Mouse (Mus musculus): Measurements from ENCODE around the gene Lingo3. TPM values are rescaled to one million over a fixed set of nuclear protein-coding genes. Genes with fewer than 3 reads are reported as not detected.

Gene Lingo3
- total RNA-seq, 4 experiments from 2014 or later = 8.4 to 21.5 (median 15.9) TPM

- DNase-seq = peak; percentile 95
Measured at GRCm38 (mm10) chr10:80798150-80799006, 45.5 kb downstream of the Lingo3 start, which contains the start of the genes Sf3a2 and Plekhj1. TSS of gene Sf3a2 (plus strand) at chr10:80798198. TSS of gene Plekhj1 (minus strand) at chr10:80798626.

GRCm38 (mm10) chr10:80797186-80798149 is 46.4 kb downstream of the Lingo3 start:
- DNase-seq = no peak

- DNase-seq = no peak
Measured at GRCm38 (mm10) chr10:80796307-80796848, 47.5 kb downstream of the Lingo3 start.

- no peak for DNase-seq
Measured at GRCm38 (mm10) chr10:80794750-80795149, 49.1 kb downstream of the Lingo3 start.

GRCm38 (mm10) chr10:80793803-80794202 is 50.0 kb downstream of the Lingo3 start:
- DNase-seq = no peak

GRCm38 (mm10) chr10:80793033-80793784 is 50.6 kb downstream of the Lingo3 start:
- no peak for DNase-seq

- DNase-seq = no peak
Measured at GRCm38 (mm10) chr10:80792175-80793032, 51.4 kb downstream of the Lingo3 start.

GRCm38 (mm10) chr10:80791476-80792174 is 52.2 kb downstream of the Lingo3 start:
- no peak for DNase-seq

- peak; percentile 66 for DNase-seq
Measured at GRCm38 (mm10) chr10:80790761-80791404, 53.0 kb downstream of the Lingo3 start.

GRCm38 (mm10) chr10:80787517-80787916 is 56.3 kb downstream of the Lingo3 start:
- DNase-seq = no peak

GRCm38 (mm10) chr10:80785963-80786362 is 57.9 kb downstream of the Lingo3 start:
- no peak for DNase-seq

- DNase-seq = no peak
Measured at GRCm38 (mm10) chr10:80784871-80785270, 59.0 kb downstream of the Lingo3 start.

- no peak for DNase-seq
Measured at GRCm38 (mm10) chr10:80784302-80784701, 59.5 kb downstream of the Lingo3 start.

Small RNAs within 50 kb of the gene (microRNA-seq; reads per million reads assigned to microRNA genes)
- 0.88 to 2.5 reads per million in 2 experiments for gene Mir1982

Other genes starting within 250 kb of the Lingo3 start
- gene Scamp4, start 241.2 kb downstream of the Lingo3 start, total RNA-seq (2022) = 10 to 100 TPM; 58.7 to 79.9 (median 70.3) TPM
- 1 to 10 TPM; 1.8 to 4.7 (median 2.9) TPM for gene Adat3, start 241.2 kb downstream of the Lingo3 start, total RNA-seq (2022)
- 1 to 10 TPM; 1.0 to 4.8 (median 3.5) TPM for gene Gm49322, start 238.0 kb downstream of the Lingo3 start, total RNA-seq (2022)
- 100 to 1,000 TPM; 157 to 173 (median 165) TPM for gene Csnk1g2, start 221.2 kb downstream of the Lingo3 start, total RNA-seq (2022)
- 10 to 100 TPM; 63.4 to 94.6 (median 79.1) TPM for gene Btbd2, start 187.0 kb downstream of the Lingo3 start, total RNA-seq (2022)
- 100 to 1,000 TPM; 106 to 157 (median 123) TPM for gene Mknk2, start 165.9 kb downstream of the Lingo3 start, total RNA-seq (2022)
- gene Mob3a, start 142.1 kb downstream of the Lingo3 start, total RNA-seq (2022) = 10 to 100 TPM; 16.2 to 33.5 (median 25.7) TPM
- 10 to 100 TPM; 19.3 to 46.2 (median 33.3) TPM for gene Izumo4, start 141.9 kb downstream of the Lingo3 start, total RNA-seq (2022)
- gene Ap3d1, start 101.8 kb downstream of the Lingo3 start, total RNA-seq (2022) = 100 to 1,000 TPM in 2 of 4 experiments, 10 to 100 TPM in 2; 91.8 to 136 (median 113) TPM
- 10 to 100 TPM; 35.0 to 78.6 (median 57.4) TPM for gene Dot1l, start 88.8 kb downstream of the Lingo3 start, total RNA-seq (2022)
- 10 to 100 TPM; 52.0 to 78.6 (median 55.5) TPM for gene Sf3a2, start 45.8 kb downstream of the Lingo3 start, total RNA-seq (2022)
- 100 to 1,000 TPM in 3 of 4 experiments, 10 to 100 TPM in 1; 92.4 to 130 (median 107) TPM for gene Plekhj1, start 45.4 kb downstream of the Lingo3 start, total RNA-seq (2022)
- 1 to 10 TPM in 1 of 4 experiments, under 1 TPM in 3; 0.20 to 1.3 (median 0.68) TPM for gene Amh, start 38.8 kb downstream of the Lingo3 start, total RNA-seq (2022)
- 10 to 100 TPM in 2 of 4 experiments, 1 to 10 TPM in 2; 5.7 to 23.4 (median 12.4) TPM for gene Jsrp1, start 30.5 kb downstream of the Lingo3 start, total RNA-seq (2022)
- 1,000 to 10,000 TPM in 1 of 4 experiments, 100 to 1,000 TPM in 3; 825 to 1,012 (median 923) TPM for gene Oaz1, start 17.4 kb downstream of the Lingo3 start, total RNA-seq (2022)
- gene Lsm7, start 11.2 kb upstream of the Lingo3 start, total RNA-seq (2022) = 10 to 100 TPM; 27.4 to 54.4 (median 34.0) TPM
- 10 to 100 TPM; 28.1 to 45.3 (median 36.1) TPM for gene Sppl2b, start 11.2 kb upstream of the Lingo3 start, total RNA-seq (2022)
- gene Tmprss9, start 27.8 kb upstream of the Lingo3 start, total RNA-seq (2022) = under 1 TPM in 1 of 4 experiments, not detected in 3; 0.18 TPM
- gene Timm13, start 56.9 kb upstream of the Lingo3 start, total RNA-seq (2022) = 100 to 1,000 TPM; 154 to 235 (median 185) TPM
- 10 to 100 TPM; 10.0 to 17.2 (median 15.2) TPM for gene Lmnb2, start 74.2 kb upstream of the Lingo3 start, total RNA-seq (2022)
- 100 to 1,000 TPM in 1 of 4 experiments, 10 to 100 TPM in 3; 17.5 to 112 (median 73.6) TPM for gene Gadd45b, start 86.0 kb upstream of the Lingo3 start, total RNA-seq (2022)
- 10 to 100 TPM in 2 of 4 experiments, 1 to 10 TPM in 2; 9.4 to 16.6 (median 12.9) TPM for gene Gng7, start 170.9 kb upstream of the Lingo3 start, total RNA-seq (2022)
- gene Diras1, start 181.6 kb upstream of the Lingo3 start, total RNA-seq (2022) = 1 to 10 TPM; 3.6 to 6.5 (median 4.4) TPM
- gene Slc39a3, start 193.4 kb upstream of the Lingo3 start, total RNA-seq (2022) = 10 to 100 TPM; 50.7 to 86.9 (median 66.5) TPM
- gene Sgta, start 216.1 kb upstream of the Lingo3 start, total RNA-seq (2022) = 100 to 1,000 TPM; 185 to 247 (median 197) TPM
- 10 to 100 TPM; 43.6 to 59.2 (median 45.7) TPM for gene Thop1, start 226.0 kb upstream of the Lingo3 start, total RNA-seq (2022)

All from adrenal gland, adult 8-10 months (tissue).